Comparison of ENCODE assay signal across 8 mouse cellular contexts in genomic region chrX:106187737-106188136, GRCm38 (mm10). TPM values are rescaled to one million over a fixed set of nuclear protein-coding genes. Genes with fewer than 3 reads are reported as not detected.
DNase-seq lines count a peak whose midpoint lies in the region; ATAC-seq and TF ChIP-seq lines count a peak whose summit lies in the region.

No protein-coding gene starts in this region.

- peak overlapping the region; percentile 91 for H3K27ac ChIP-seq in heart, embryonic 10.5 days
- H3K27ac ChIP-seq in kidney, embryonic 15.5 days: peak overlapping the region; percentile 73

- no peak for TF ChIP-seq CTCF in C2C12 (IDR thresholded peaks at IDR 0.05; ENCODE audit: control insufficient read depth, insufficient read depth, insufficient read length)

- no peaks in the 10 kb centered on the region for H3K4me1 ChIP-seq in heart, embryonic 10.5 days
- H3K4me1 ChIP-seq in kidney, embryonic 15.5 days: peaks cover 20% of the 10 kb centered on the region; the same call in 1 of the 2 replicates

- peak overlapping the region; percentile 60 for H3K4me2 ChIP-seq in kidney, embryonic 15.5 days

- H3K36me3 ChIP-seq in C2C12 (ENCODE audit: control insufficient read depth, insufficient read depth): peaks cover 24% of the 10 kb centered on the region
- H3K36me3 ChIP-seq in heart, embryonic 10.5 days: peaks cover 13% of the 10 kb centered on the region
- peaks cover 6% of the 10 kb centered on the region for H3K36me3 ChIP-seq in kidney, embryonic 15.5 days

- H3K9ac ChIP-seq in kidney, embryonic 15.5 days: peak overlapping the region; percentile 54

- no peaks in the 10 kb centered on the region for H3K9me3 ChIP-seq in heart, embryonic 10.5 days
- no peaks in the 10 kb centered on the region for H3K9me3 ChIP-seq in kidney, embryonic 15.5 days (replicated peaks)

- no peaks in the 10 kb centered on the region for H3K27me3 ChIP-seq in C2C12 (ENCODE audit: control insufficient read depth, insufficient read depth, insufficient read length)
- H3K27me3 ChIP-seq in heart, embryonic 10.5 days (ENCODE audit: insufficient read depth, poor library complexity, severe bottlenecking): no peaks in the 10 kb centered on the region
- H3K27me3 ChIP-seq in kidney, embryonic 15.5 days: peaks cover 5% of the 10 kb centered on the region; the same call in 1 of the 2 replicates

- 15% methylated on average over 12 of the region's 12 CpGs for WGBS in heart, embryonic 10.5 days
- 24% methylated on average over 12 of the region's 12 CpGs for WGBS in kidney, embryonic 15.5 days

- peaks cover 58% of the 10 kb centered on the region for H3K79me2 ChIP-seq in C2C12 (ENCODE audit: control insufficient read depth, insufficient read depth)

- peak; percentile 31 for DNase-seq in MN1 (ENCODE audit: low spot score)
- peak; percentile 25 to 38 for DNase-seq in cerebellum, postnatal 25 days
- DNase-seq in heart, embryonic 10.5 days (ENCODE audit: low spot score): no peak
- DNase-seq in lung, postnatal 10 days: peak; percentile 6
- DNase-seq in spleen, adult 12 weeks (ENCODE audit: low spot score): peak; percentile 4
- no peak for DNase-seq in layer of hippocampus, adult 9-10 months (ENCODE audit: low spot score)

- peak overlapping the region; percentile 51 for H3K4me3 ChIP-seq in C2C12 (ENCODE audit: insufficient read depth, poor library complexity, severe bottlenecking)
- peak overlapping the region; percentile 65 for H3K4me3 ChIP-seq in heart, embryonic 10.5 days
- peak overlapping the region; percentile 52 for H3K4me3 ChIP-seq in kidney, embryonic 15.5 days (replicated peaks)

- no peak for ATAC-seq in kidney, embryonic 15.5 days (replicated peaks; ENCODE audit: low FRiP score)

- H3ac ChIP-seq in C2C12 (ENCODE audit: control insufficient read depth, insufficient read length, low read depth): peak overlapping the region; percentile 87

- peaks cover 53% of the 10 kb centered on the region for H3K79me3 ChIP-seq in C2C12 (ENCODE audit: low read depth)

TF ChIP-seq in C2C12, 6 proteins besides CTCF, POLR2A, EP300 and RAD21:
- TF ChIP-seq CEBPB (IDR thresholded peaks at IDR 0.05; ENCODE audit: low read depth): peak; percentile 45
- no peak for TF ChIP-seq MYOG (IDR thresholded peaks at IDR 0.05; ENCODE audit: control insufficient read depth, extremely low read depth, insufficient read length)
- no peak for TF ChIP-seq FOSL1 (IDR thresholded peaks at IDR 0.05; ENCODE audit: insufficient read depth, low read length, poor library complexity, severe bottlenecking)
- peak; percentile 88 for TF ChIP-seq MAX (IDR thresholded peaks at IDR 0.05)
- no peak for TF ChIP-seq MYOD1 (IDR thresholded peaks at IDR 0.05; ENCODE audit: control insufficient read depth, insufficient read length, low read depth)
- TF ChIP-seq USF1 (IDR thresholded peaks at IDR 0.05; ENCODE audit: low read depth): no peak

RNA-seq across cellular contexts. Expression of gene Pgk1, which starts 0.8 kb away (rescaled TPM):
- polyA plus RNA-seq in C2C12 (2012; fragmentation: generic; extraction: Trizol): 880 TPM
- 726 and 795 TPM in 2 replicates for polyA plus RNA-seq in heart, embryonic 10.5 days (2016; fragmentation: Nextera tagmentation; extraction: Ambion mirVana)
- polyA plus RNA-seq in kidney, embryonic 15.5 days (2015; fragmentation: Nextera tagmentation; extraction: Ambion mirVana): 363 and 376 TPM in 2 replicates

RNA-seq across cellular contexts. Expression of gene Taf9b, which starts 33.2 kb away (rescaled TPM):
- polyA plus RNA-seq in C2C12 (2012; fragmentation: generic; extraction: Trizol): 1.6 TPM
- polyA plus RNA-seq in heart, embryonic 10.5 days (2016; fragmentation: Nextera tagmentation; extraction: Ambion mirVana): 14.1 and 20.7 TPM in 2 replicates
- polyA plus RNA-seq in kidney, embryonic 15.5 days (2015; fragmentation: Nextera tagmentation; extraction: Ambion mirVana): 10.5 and 10.6 TPM in 2 replicates

RNA-seq across cellular contexts. Expression of gene Tlr13, which starts 44.7 kb away (rescaled TPM):
- polyA plus RNA-seq in C2C12 (2012; fragmentation: generic; extraction: Trizol): not detected
- 0.05 and 0.08 TPM in 2 replicates for polyA plus RNA-seq in heart, embryonic 10.5 days (2016; fragmentation: Nextera tagmentation; extraction: Ambion mirVana)
- 0.48 and 0.70 TPM in 2 replicates for polyA plus RNA-seq in kidney, embryonic 15.5 days (2015; fragmentation: Nextera tagmentation; extraction: Ambion mirVana)

Comparison
In these comparisons a context has a peak if more than half of its experiments do, and no peak if none do; other contexts are left out.
1. DNase-seq: peak in MN1 (single experiment), cerebellum, postnatal 25 days (2 of 2), lung, postnatal 10 days (single experiment) and spleen, adult 12 weeks (single experiment); none in heart, embryonic 10.5 days (single experiment) and layer of hippocampus, adult 9-10 months (single experiment).
2. Peak in every context shown above with its lines, with median percentiles within 50 percentile points of each other: H3K4me3 ChIP-seq.